13 mouse cellular contexts compared by ENCODE assay signal in genomic region chr11:18945778-18946177, GRCm38 (mm10).
DNase-seq lines count a peak whose midpoint lies in the region; ATAC-seq and TF ChIP-seq lines count a peak whose summit lies in the region.
"Had no signal": no experiment of that assay in that cellular context is flagged by ENCODE, and none has a peak within 500 bp of the region (broad histone marks: within the 10 kb centered on the region; RNA-seq: fewer than 3 reads in every experiment).

No protein-coding gene starts in this region.

- intact Hi-C loops in gastrocnemius, postnatal 14 days (cut with DNase I; ENCODE audit: low total_unique reads): no loop called here

- H3K9ac ChIP-seq in embryonic facial prominence, embryonic 11.5 days (replicated peaks; ENCODE audit: low read length): no peak overlapping the region
- H3K9ac ChIP-seq in hindbrain, embryonic 14.5 days: no peak overlapping the region
- no peak overlapping the region for H3K9ac ChIP-seq in neural tube, embryonic 15.5 days (replicated peaks)
- H3K9ac ChIP-seq in liver, postnatal 0 days (replicated peaks): no peak overlapping the region

- no peak overlapping the region for H3K27ac ChIP-seq in embryonic facial prominence, embryonic 11.5 days (replicated peaks; ENCODE audit: low read depth, low read length)
- no peak overlapping the region; the same call in 1 of the 2 replicates for H3K27ac ChIP-seq in embryonic facial prominence, embryonic 10.5 days (replicated peaks)
- peak overlapping the region; percentile 67 for H3K27ac ChIP-seq in hindbrain, embryonic 14.5 days
- H3K27ac ChIP-seq in hindbrain, embryonic 10.5 days: no peak overlapping the region
- H3K27ac ChIP-seq in neural tube, embryonic 15.5 days (replicated peaks): peak overlapping the region; percentile 42; the same call in 1 of the 2 replicates
- no peak overlapping the region for H3K27ac ChIP-seq in liver, postnatal 0 days (ENCODE audit: low read depth)
- H3K27ac ChIP-seq: forebrain, embryonic 10.5 days had no signal

- no peak for TF ChIP-seq CTCF in liver, postnatal 0 days (IDR thresholded peaks at IDR 0.05; ENCODE audit: low read depth)

- no peak for TF ChIP-seq EP300 in liver, postnatal 0 days (IDR thresholded peaks at IDR 0.05; ENCODE audit: low read depth)

- WGBS in embryonic facial prominence, embryonic 11.5 days: 21% methylated on average over 3 of the region's 3 CpGs
- 23% methylated on average over 3 of the region's 3 CpGs for WGBS in embryonic facial prominence, embryonic 10.5 days
- 45% methylated on average over 3 of the region's 3 CpGs for WGBS in hindbrain, embryonic 14.5 days
- WGBS in hindbrain, embryonic 10.5 days: 33% methylated on average over 3 of the region's 3 CpGs
- WGBS in neural tube, embryonic 15.5 days: 51% methylated on average over 3 of the region's 3 CpGs
- 52% methylated on average over 3 of the region's 3 CpGs for WGBS in liver, postnatal 0 days (ENCODE audit: insufficient replicate concordance)

- no peak for ATAC-seq in embryonic facial prominence, embryonic 11.5 days (replicated peaks; ENCODE audit: insufficient number of reproducible peaks, low FRiP score, low TSS enrichment, low read depth)
- no peak for ATAC-seq in hindbrain, embryonic 14.5 days (ENCODE audit: low FRiP score)
- ATAC-seq in neural tube, embryonic 15.5 days (ENCODE audit: low FRiP score): no peak
- no peak for ATAC-seq in liver, postnatal 0 days

- peaks cover 14% of the 10 kb centered on the region for H3K4me1 ChIP-seq in embryonic facial prominence, embryonic 11.5 days (ENCODE audit: control insufficient read depth, insufficient read depth, low read length)
- peaks cover 67% of the 10 kb centered on the region for H3K4me1 ChIP-seq in embryonic facial prominence, embryonic 10.5 days
- peaks cover 60% of the 10 kb centered on the region for H3K4me1 ChIP-seq in hindbrain, embryonic 14.5 days (replicated peaks; ENCODE audit: control insufficient read depth, insufficient read depth, low read length)
- H3K4me1 ChIP-seq in hindbrain, embryonic 10.5 days (replicated peaks): peaks cover 55% of the 10 kb centered on the region
- peaks cover 58% of the 10 kb centered on the region for H3K4me1 ChIP-seq in neural tube, embryonic 15.5 days
- H3K4me1 ChIP-seq in liver, postnatal 0 days (ENCODE audit: insufficient read depth): no peaks in the 10 kb centered on the region

- H3K36me3 ChIP-seq in embryonic facial prominence, embryonic 11.5 days (replicated peaks; ENCODE audit: control insufficient read depth, insufficient read depth, low read depth, low read length): no peaks in the 10 kb centered on the region
- peaks cover 10% of the 10 kb centered on the region for H3K36me3 ChIP-seq in embryonic facial prominence, embryonic 10.5 days (replicated peaks)
- H3K36me3 ChIP-seq in hindbrain, embryonic 14.5 days (replicated peaks; ENCODE audit: control insufficient read depth, insufficient read depth): peaks cover 9% of the 10 kb centered on the region
- H3K36me3 ChIP-seq in hindbrain, embryonic 10.5 days: peaks cover 27% of the 10 kb centered on the region
- no peaks in the 10 kb centered on the region for H3K36me3 ChIP-seq in neural tube, embryonic 15.5 days
- H3K36me3 ChIP-seq in liver, postnatal 0 days (replicated peaks; ENCODE audit: insufficient read depth, low read length): no peaks in the 10 kb centered on the region
- H3K36me3 ChIP-seq: forebrain, embryonic 10.5 days had no signal

- H3K4me2 ChIP-seq in embryonic facial prominence, embryonic 11.5 days (ENCODE audit: low read depth, low read length): no peak overlapping the region
- H3K4me2 ChIP-seq in hindbrain, embryonic 14.5 days (replicated peaks): no peak overlapping the region
- H3K4me2 ChIP-seq in neural tube, embryonic 15.5 days: no peak overlapping the region
- no peak overlapping the region for H3K4me2 ChIP-seq in liver, postnatal 0 days (ENCODE audit: low read depth, low read length)

- H3K27me3 ChIP-seq in embryonic facial prominence, embryonic 11.5 days (ENCODE audit: control insufficient read depth, insufficient read depth, low read length): no peaks in the 10 kb centered on the region
- peaks cover 12% of the 10 kb centered on the region; the same call in 1 of the 2 replicates for H3K27me3 ChIP-seq in embryonic facial prominence, embryonic 10.5 days (replicated peaks; ENCODE audit: low read depth, poor library complexity, severe bottlenecking)
- no peaks in the 10 kb centered on the region for H3K27me3 ChIP-seq in hindbrain, embryonic 14.5 days (ENCODE audit: control insufficient read depth, insufficient read depth, low read length)
- no peaks in the 10 kb centered on the region for H3K27me3 ChIP-seq in hindbrain, embryonic 10.5 days (ENCODE audit: insufficient read depth, poor library complexity, severe bottlenecking)
- no peaks in the 10 kb centered on the region for H3K27me3 ChIP-seq in neural tube, embryonic 15.5 days (replicated peaks)
- H3K27me3 ChIP-seq in liver, postnatal 0 days (ENCODE audit: insufficient read depth, low read length): no peaks in the 10 kb centered on the region

- no peaks in the 10 kb centered on the region for H3K9me3 ChIP-seq in embryonic facial prominence, embryonic 11.5 days (replicated peaks; ENCODE audit: control insufficient read depth, low read length)
- no peaks in the 10 kb centered on the region for H3K9me3 ChIP-seq in embryonic facial prominence, embryonic 10.5 days
- H3K9me3 ChIP-seq in hindbrain, embryonic 14.5 days (ENCODE audit: control insufficient read depth, low read length): no peaks in the 10 kb centered on the region
- no peaks in the 10 kb centered on the region for H3K9me3 ChIP-seq in hindbrain, embryonic 10.5 days
- no peaks in the 10 kb centered on the region for H3K9me3 ChIP-seq in neural tube, embryonic 15.5 days (replicated peaks)
- no peaks in the 10 kb centered on the region for H3K9me3 ChIP-seq in liver, postnatal 0 days (ENCODE audit: low read length)
- H3K9me3 ChIP-seq: forebrain, embryonic 10.5 days had no signal

- peak; percentile 39 for DNase-seq in embryonic facial prominence, embryonic 11.5 days (ENCODE audit: low spot score)
- DNase-seq in embryonic facial prominence, embryonic 10.5 days (ENCODE audit: low spot score): no peak
- no peak for DNase-seq in hindbrain, embryonic 14.5 days (ENCODE audit: low spot score)
- no peak for DNase-seq in hindbrain, embryonic 10.5 days (ENCODE audit: low spot score)
- DNase-seq in neural tube, embryonic 10.5 days (ENCODE audit: extremely low spot score, low spot score): no peak
- DNase-seq in gastrocnemius, postnatal 14 days: no peak
- DNase-seq in liver, postnatal 0 days: no peak
- DNase-seq: cerebellum, adult 8-10 months; kidney, adult 18-20 months; lung, adult 18-20 months; right cerebral cortex, postnatal 25 days had no signal

- H3K4me3 ChIP-seq in embryonic facial prominence, embryonic 11.5 days (ENCODE audit: low read depth, low read length): no peak overlapping the region
- no peak overlapping the region for H3K4me3 ChIP-seq in embryonic facial prominence, embryonic 10.5 days
- H3K4me3 ChIP-seq in hindbrain, embryonic 14.5 days (replicated peaks; ENCODE audit: low read length): no peak overlapping the region
- no peak overlapping the region for H3K4me3 ChIP-seq in hindbrain, embryonic 10.5 days
- no peak overlapping the region for H3K4me3 ChIP-seq in neural tube, embryonic 15.5 days (replicated peaks)
- no peak overlapping the region for H3K4me3 ChIP-seq in liver, postnatal 0 days (ENCODE audit: low read depth, low read length)
- H3K4me3 ChIP-seq: forebrain, embryonic 10.5 days had no signal

Comparison
In these comparisons a context has a peak if more than half of its experiments do, and no peak if none do; other contexts are left out.
1. H3K27ac ChIP-seq: peak in hindbrain, embryonic 14.5 days (single experiment) and neural tube, embryonic 15.5 days (single experiment); none in embryonic facial prominence, embryonic 11.5 days (single experiment), embryonic facial prominence, embryonic 10.5 days (single experiment), hindbrain, embryonic 10.5 days (single experiment) and liver, postnatal 0 days (single experiment).